Mouse (Mus musculus) monocyte, adult 2 months (primary cell): Measurements from ENCODE around the gene Arf4.

Experiments
- DNase-seq, 2 experiments: peaks; one replicate each; pipeline ENCODE4 v3.0.0; 2022; ENCODE audit warnings: low spot score in 2 of 2, low read depth in 1 of 2

Gene Arf4

DNA sequence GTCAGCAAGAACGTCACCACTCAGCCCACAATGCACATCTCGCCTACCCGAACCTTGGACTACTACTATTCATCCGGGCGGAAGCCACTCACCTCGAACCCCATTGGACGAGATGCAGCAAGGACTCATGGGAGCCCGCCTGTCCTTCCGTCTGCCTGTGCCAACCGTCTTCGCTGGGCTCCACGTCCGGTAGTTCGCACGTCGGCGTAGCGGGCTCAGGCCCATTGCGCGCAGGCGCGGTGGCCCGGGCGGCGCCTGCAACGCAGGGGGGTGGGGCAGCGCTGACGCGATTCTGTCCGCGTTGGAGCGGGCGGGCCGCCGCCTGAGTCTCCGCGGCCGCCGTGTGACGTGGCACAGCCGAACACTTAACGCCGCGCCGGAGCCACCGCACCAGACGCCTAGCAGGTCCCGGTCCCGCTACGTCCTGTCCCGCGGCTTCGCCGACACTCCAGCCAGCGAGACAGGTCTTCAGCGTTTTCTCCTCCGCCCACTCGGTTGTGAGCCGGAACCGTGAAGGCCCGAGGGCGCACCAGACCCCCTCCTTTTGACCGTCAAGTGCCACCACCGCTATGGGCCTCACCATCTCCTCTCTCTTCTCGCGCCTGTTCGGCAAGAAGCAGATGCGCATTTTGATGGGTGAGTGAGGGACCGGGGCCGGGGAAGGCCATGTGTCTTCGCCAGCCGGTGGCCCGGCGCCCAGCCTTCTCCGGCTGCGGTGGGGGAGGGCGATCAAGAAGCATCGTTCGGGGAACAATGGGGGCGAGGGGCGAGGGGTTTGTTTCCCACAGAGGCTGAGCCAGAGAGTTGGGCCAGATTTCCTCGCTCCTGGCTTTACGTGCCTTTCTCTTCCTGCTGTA, at the start of gene Arf4:
TSS of gene Arf4 (plus strand) at position 224 of the 857 bp plus-strand sequence.
- peak; percentile 96 to 97 for DNase-seq

DNA sequence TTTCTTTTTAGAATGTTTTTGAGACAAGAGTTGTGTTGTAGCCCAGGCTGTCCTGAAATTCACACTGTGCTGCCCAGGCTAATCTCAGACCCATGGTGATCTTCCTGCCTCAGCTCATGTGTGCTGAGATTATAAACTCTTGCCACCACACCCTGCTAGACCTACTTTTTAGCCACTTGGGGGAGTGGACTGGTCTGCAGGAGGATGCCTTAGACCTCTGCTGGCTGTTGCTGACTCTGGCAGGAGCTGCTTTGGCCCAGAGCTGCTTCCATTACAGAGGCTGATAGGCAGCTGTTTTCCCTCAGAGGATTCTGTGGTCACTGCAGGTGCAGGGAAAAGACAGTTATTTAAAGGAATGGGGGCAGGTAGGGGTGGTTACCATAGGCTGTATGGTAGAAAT, 46.5 kb upstream of the Arf4 start:
- no peak for DNase-seq

DNA sequence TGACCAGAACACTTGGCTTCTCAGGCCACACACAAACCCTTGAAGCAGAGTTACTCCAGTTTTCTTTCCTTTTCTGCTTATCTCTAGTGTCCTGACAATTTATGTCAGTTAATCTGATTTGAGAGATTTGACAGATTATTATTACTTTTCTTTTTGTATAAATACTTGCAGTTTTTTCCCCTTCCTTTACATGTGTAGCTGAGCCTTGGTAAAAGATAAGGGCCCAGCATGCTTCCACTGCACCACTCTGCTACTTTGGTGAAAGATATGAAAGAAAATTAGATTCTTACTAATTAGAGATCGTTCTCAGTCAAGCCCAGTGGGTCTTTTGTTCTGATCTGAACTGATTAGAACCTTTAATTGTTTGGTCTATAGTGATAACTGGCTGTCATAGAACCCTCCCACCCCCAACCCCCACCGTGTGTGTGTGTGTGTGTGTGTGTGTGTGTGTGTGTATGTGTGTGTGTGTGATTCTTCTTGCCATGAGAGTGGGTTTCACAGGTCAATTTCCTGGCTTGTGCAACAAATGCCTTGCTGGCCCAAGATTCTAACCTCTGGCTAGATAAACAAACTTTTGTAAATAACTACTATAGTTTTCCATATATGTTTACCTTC, 44.5 kb upstream of the Arf4 start:
- DNase-seq = no peak

DNA sequence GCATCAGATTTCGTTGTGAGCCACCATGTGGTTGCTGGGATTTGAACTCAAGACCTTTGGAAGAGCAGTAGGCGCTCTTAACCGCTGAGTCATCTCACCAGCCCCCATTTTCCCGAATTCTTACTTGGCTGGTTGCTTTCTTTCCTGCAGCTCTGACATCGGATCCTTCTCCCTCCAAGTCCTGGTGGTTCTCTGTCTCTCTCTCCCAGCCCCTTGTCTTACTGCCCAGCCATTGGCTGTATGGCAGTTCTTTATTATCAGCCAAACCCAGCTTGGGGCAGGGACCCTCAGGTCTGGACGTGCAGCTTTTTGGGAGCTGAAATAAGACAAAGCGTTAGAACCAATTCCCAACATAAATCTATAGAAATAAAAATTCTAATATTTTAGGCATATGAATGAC, 42.7 kb upstream of the Arf4 start:
- no peak for DNase-seq

DNA sequence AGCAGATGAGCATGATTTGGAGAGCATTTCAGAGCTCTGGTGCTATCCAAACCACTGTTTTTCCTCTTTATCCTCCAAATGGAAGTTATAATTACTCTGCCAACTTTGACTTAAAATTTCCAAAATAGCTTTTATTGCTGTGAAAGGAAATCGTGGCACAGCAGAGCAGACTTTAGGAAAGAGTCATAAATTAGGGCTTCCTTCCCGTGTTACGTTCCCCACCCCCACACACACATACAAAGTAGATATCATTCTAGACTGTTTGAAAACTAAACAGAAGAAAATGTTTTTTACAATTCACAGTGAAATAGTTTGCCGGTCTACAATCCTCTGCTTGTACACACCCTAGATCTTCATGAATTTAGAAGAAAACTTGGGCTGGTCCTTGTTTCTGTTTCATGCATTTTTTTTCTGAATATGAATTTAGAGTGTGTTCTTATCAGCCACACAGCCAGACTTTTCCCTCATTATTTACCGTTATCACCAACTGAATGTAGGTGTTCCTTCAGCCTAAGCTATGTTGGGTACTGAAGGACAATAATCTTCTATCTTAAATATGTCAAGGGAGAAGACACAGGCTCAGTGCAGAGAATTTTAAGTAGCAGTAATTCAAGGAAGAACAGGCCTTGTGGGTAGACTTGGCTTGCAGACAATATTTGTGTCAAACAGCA, 42.0 kb upstream of the Arf4 start:
- no peak for DNase-seq

DNA sequence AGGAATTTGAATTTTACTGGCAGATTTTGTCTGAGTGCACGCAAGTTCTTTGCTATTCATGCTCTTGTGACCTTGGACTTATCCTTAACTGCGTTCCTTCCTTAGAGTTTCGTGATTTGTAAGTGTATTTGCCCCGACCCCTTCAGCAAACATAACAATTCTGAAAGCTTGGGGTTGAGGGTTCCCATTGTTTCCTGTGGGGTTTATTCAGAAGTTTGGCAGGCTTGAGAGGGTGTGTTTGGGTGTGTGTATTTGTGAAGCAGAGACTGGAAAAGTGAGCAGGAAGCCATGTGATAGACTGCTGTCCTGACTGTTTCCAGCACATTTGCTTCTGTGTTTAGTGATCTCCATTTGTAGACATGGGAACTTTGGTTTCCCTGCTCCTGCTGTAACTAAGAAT, 32.5 kb upstream of the Arf4 start:
- DNase-seq = no peak

DNA sequence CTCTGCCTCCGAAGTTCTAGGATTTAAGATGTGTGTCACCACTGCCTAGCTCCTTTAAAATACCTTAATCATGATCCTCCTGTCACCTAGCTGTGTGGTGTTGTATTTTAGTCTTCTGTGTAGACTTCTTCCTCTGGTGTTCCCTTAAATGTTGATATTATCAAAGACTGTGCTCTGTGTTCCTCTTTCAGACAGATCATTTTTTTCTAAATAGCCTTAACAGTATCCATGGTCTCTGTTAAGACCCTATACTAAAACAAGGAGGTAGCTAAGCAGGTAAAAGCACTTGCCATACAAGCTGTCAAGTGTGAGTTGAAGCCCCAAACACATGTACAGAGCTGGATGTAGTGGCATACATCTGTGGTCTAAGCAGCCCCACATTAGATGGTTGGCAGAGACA, 28.2 kb upstream of the Arf4 start:
- no peak for DNase-seq

DNA sequence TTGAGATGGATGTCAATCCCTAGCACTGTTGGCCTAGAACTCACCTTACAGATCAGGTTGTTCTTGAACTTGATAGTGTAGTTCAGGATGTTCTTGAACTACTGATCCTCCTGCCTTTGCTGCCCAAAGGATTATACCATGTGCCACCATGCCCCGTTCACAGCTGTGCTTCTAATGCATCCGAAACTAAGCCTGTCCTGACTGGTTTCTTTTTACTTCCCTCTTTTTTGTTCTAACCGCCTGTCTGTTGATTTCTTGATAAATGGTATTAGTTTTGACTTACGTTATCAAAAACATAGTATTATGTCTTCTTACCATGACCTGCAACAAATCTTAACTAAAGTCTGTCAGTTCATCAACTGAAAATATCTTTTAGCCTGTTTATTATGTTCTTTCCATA, 27.2 kb upstream of the Arf4 start:
- no peak for DNase-seq

DNA sequence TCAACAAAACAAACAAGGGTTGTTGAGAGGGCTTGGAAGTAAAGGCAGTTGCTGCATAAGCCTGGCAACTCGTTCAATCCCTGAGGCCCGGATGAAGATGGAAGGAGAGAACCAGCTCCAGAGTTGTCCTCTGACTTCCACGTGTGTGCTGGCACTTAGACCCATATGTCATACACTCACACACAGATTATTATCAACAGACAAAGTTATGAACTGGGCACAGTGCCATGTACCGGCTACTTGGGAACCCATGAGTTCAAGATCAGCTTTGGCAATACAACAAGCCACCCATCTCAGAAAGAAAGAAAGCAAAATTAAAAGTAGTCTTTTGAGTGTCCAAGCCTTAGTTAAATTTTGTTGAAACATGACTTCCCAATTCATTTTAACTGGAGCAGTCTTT, 12.6 kb upstream of the Arf4 start:
- no peak for DNase-seq

DNA sequence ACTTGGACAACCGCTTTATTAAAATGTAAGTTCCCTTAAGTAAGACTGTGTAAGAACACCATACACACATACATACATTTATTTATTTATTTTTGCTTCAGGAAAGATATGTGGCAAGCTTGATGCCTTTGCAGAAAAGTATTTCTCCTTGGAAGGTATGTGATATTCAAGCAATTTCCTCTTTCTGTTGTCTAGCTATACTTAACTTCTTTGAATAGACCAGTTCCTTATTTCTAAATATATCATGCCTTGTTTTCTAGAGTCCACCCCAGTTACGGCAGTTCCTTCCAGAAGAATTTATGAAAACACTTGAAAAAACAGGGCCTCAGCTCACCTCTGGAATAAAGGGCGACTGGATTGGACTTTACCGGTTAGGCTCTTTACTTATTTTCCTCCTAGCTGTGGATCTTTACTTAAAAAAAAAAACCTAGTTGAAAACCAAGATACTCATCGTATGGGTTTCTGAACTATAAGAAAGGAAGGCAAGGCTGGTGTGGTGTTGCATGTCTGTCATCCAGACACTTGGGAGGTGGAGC, 11.2 kb upstream of the Arf4 start:
- DNase-seq = no peak

DNA sequence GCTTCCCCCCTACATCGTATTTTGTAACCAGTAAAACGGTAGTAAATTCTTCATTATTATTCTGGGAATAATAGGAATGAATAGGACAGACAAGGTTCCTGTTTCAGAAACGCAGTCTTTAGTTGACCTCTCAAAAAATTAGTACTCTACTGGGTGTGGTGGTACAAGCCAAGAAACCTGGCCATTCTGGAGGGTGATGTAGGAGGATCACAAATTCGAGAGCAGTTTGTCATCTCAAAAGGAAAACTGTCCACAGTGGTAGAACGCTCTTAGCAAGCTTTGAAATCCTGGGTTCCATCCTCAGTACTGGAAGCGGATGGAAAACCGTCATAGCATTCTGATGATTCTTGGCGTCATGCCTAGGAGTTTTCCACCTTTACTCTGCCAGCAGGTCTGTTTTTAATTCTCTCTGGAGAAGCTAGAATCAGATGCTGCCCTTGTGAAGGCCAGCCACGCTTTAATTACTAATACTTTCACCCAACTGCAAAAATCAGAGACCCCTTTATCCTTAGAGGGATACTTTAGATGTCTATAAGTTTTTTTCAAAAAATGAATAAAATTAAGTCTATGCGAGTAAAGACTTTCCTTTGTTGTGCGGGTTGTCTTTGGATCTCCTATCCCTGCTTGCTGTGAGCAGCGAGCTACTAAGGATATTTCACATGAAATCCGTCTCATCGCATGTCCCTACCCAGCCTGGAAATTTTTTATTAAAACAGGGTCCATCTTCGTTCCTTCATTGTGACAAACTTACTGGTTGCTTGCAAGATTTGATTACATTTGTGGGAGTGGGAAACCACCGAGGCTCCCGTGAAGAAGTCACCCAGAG, 636 bp upstream of the Arf4 start:
- no peak for DNase-seq

DNA sequence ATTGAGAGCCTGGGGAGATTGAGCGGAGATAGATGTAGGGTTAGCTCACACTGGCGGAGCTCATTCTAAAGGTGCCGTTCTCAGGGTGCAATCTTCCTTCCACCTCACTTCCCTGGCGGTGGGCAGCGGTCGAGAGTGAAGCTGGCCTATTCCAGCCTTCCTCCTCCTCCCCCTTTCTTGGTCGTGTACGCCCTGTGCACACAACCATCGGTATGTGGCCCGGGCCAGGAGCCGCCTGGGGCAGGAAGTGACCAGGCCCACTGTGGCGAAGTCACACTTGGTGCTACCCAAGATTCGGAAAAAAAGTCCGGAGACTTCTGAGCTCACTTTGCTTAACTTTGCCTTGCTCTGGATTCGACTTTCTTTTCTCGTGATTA, 822 bp downstream of the Arf4 start:
- DNase-seq = peak in 1 of 2 experiments; percentile 59

DNA sequence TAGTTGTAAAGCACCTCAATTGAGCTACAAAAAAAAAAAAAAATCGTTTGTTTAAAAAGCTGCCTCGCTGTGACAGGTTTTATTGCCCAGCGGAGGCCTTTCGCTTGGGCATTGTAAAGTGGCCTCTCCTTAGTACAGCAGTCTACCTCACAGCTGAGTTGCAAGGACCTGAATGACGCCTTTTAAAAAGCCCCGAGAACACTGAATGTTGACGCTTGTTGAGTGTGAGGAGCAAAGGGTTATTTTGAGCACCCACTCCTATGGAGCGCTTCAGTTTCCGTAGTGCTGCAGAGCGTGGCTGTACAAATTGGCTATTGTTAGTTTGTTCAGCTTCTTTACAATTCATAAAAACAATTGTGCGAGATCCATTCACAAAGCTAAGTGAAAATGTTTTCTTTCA, 1.4 kb downstream of the Arf4 start:
- no peak for DNase-seq

DNA sequence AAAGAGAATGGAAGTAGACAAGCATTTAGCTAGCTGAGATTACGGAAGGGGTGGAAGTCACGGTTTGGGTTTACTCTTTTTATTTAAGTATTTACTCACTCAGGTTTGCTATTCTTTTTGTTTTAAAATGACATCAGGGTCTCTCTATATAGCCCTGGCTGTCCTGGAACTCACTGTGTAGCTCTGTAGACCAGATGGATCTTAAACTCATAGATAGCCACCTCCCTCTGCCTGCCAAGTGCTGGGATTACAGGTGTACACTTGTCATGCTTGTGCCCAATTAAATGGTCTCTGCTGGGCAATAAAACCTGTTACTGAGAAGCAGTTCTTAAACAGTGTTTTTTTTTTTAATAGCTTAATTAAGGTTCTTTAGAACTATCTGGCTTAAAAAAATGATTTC, 2.1 kb downstream of the Arf4 start:
- DNase-seq = no peak

DNA sequence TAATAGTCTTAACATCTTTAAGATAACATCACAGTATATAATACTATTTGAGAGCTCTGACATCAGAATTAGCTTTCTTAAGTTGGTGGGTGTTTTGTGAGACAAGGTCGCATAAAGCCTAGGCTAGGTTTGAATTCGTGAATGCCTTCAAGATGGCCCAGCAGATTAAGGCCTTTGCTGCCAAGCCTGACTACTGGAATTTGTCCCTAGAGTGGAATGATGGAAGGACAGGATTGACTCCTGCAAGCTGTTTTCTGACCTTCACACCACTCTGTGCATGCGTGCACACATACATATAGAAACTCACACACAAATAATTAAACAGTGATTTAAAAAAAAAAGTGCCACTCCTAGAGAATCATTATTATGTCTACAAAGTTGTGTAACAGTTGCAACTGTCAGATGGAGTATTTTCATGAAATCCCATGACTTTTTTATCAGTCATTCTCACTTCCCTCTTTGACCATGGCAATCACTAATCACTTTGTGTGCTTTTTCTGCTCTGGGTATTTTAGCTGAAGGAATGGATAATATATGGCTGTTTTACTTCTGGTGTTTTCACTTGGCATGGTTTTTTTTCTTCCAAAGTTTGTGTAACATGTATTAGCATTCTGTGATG, 5.2 kb downstream of the Arf4 start:
- no peak for DNase-seq

DNA sequence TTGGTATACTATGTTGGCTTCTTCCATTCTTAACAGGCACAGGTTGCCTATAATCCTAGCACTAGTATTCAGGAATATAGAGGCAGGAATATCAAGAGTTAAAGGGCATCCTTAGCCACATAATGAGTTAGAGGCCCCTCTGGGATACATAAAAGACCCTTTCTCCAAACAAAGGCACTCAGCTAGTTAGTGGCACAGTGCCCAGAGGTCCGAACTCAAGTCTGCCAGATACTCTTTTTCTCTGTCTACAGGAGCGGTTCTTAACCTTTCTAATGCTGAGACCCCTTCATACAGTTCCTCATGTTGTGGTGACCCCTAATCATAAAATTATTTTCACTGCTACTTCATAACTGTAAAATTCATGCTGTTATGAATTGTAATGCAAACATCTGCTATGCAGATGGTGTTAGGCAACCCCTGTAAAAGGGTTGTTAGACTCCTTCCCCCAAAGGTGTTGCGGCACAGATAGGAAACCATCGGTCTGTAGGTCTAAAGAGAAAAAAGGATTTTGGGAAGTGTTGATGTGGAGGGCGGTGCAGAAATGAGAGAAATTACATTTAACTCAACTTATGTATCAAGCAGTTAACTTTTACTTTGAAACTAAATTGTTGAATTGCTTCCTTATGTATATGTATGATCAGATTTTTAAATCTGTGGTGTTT, 8.2 kb downstream of the Arf4 start:
- DNase-seq = no peak

DNA sequence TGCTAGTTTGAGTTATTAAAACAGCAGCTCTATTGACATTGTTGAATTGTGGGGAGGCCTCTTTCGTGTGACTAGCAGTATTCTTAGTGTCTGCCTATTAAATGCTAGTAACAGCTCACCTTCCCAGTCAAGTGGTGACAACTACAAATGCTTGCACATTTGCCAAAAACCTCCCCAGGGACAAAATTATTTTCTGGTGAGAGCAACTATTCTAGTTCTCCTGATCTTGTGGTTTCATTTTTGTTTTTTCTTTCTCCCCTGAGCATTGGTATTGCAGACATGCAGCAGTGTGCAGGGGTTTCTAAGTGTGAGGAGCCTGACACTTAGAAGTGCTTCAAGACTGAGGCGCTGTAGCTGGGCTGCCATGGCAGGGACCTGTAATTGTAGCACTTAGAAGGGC, 9.9 kb downstream of the Arf4 start:
- DNase-seq = no peak

DNA sequence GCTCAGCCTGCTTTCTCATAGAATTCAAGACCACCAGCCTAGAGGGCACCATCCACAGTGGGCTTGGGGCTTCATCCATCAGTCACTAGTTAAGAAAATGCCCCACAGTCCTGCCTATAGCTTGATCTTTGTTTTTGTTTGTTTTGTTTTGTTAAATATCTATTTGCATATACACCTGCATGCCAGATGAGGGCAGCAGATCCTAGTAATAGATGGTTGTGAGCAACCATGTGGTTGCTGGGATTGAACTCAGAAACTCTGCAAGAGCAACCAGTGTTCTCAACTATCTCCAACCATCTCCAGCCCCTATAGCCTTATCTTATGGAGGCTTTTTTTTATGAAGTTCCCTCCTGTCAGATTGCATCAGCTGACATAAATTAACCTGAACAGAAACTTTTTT, 14.0 kb downstream of the Arf4 start:
- DNase-seq = no peak

DNA sequence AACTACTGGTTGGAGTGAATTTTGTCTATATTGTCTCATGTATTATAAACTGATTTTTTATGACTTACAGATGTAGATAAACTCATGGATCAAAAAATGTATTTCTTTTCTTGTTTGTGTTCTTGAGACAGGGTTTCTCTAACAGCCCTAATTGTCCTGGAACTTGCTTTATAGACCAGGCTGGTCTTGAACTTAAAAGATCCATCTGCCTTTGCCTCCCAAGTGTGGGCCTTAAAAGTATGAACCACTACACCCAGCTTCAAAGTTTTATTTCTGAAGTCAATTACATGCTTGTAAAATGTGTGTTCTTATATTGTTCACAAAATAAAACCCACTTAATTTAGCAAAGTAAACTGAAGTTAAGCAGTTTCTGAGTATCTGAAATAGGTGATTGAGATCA, 20.3 kb downstream of the Arf4 start:
- no peak for DNase-seq

DNA sequence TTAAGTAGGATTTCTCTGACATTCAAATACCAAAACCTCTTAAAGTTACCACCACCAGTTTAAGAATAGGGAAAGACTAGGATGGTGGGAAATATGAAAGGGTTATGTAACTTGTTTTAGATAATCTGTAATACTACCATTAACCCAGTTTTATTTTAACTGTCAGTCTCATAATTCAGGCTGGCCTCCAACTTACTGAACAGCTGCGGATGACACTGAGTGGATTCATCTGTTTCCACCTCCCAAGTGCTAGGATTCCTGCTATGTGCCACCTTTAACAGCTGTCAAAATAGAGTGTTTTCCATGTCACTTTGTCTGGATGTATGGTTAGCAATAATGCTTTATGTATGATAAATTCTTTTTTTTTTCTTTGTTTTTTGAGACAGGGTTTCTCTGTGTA, 22.4 kb downstream of the Arf4 start:
- DNase-seq = no peak
